ENCODE assay signal across 11 mouse cellular contexts in the genomic region with DNA sequence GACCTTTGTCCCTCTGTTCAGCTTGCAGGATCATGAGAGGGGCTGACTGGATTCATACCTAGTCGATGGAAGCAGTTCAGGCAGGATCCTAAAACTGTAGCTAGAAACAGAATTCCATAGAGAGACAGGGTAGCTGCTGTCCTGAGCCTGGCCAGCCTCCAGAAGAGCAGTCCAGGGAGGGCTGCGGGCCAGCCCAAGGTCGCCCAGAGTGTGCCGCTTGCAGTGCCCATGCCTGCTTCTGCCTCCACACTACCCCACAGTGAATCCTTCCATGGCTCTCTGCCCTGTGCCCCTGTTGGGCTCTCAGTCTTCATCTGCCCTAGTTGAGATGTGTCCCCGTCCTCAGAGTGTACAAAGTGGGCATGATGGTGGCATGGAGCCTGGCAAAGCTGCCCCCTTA. TPM values are rescaled to one million over a fixed set of nuclear protein-coding genes. Genes with fewer than 3 reads are reported as not detected.
DNase-seq lines count a peak whose midpoint lies in the region; ATAC-seq and TF ChIP-seq lines count a peak whose summit lies in the region.
"Had no signal": no experiment of that assay in that cellular context is flagged by ENCODE, and none has a peak within 500 bp of the region (broad histone marks: within the 10 kb centered on the region; RNA-seq: fewer than 3 reads in every experiment).

No protein-coding gene starts in this region.

- no peak overlapping the region for H3K9ac ChIP-seq in liver, adult 2 months (ENCODE audit: low read depth, low read length)
- H3K9ac ChIP-seq in liver, postnatal 0 days (replicated peaks) = no peak overlapping the region
- H3K9ac ChIP-seq: heart, embryonic 15.5 days; midbrain, embryonic 15.5 days had no signal

- no peak for TF ChIP-seq EP300 in liver, postnatal 0 days (IDR thresholded peaks at IDR 0.05; ENCODE audit: low read depth)

- H3K79me2 ChIP-seq in liver, adult 2 months (ENCODE audit: control insufficient read depth, insufficient read depth, low read length) = no peaks in the 10 kb centered on the region

- WGBS in liver, adult 2 months = 30% methylated on average over 5 of the region's 5 CpGs
- WGBS in liver, postnatal 0 days (ENCODE audit: insufficient replicate concordance) = 65% methylated on average over 5 of the region's 5 CpGs

- no peak for TF ChIP-seq POLR2A in liver, adult 2 months (IDR thresholded peaks at IDR 0.05; ENCODE audit: extremely low read depth, insufficient read depth, low read length)

- intact Hi-C loops in gastrocnemius, postnatal 14 days (cut with DNase I; ENCODE audit: low total_unique reads) = no loop called here

- no peaks in the 10 kb centered on the region for H3K36me3 ChIP-seq in liver, adult 2 months (ENCODE audit: control insufficient read depth, insufficient read depth, low read length)
- no peaks in the 10 kb centered on the region for H3K36me3 ChIP-seq in liver, postnatal 0 days (replicated peaks; ENCODE audit: insufficient read depth, low read length)
- H3K36me3 ChIP-seq: heart, embryonic 15.5 days had no signal

- no peak overlapping the region for H3K4me2 ChIP-seq in liver, postnatal 0 days (ENCODE audit: low read depth, low read length)
- H3K4me2 ChIP-seq: heart, embryonic 15.5 days; midbrain, embryonic 15.5 days had no signal

- ATAC-seq in liver, postnatal 0 days = no peak
- no peak for ATAC-seq in activated CD4-positive, CD25-positive, alpha-beta regulatory T cell, adult 4 months

- peaks cover 8% of the 10 kb centered on the region for H3K4me1 ChIP-seq in liver, adult 2 months (ENCODE audit: control insufficient read depth, insufficient read depth, low read length)
- peaks cover 15% of the 10 kb centered on the region for H3K4me1 ChIP-seq in liver, postnatal 0 days (ENCODE audit: insufficient read depth)

- no peaks in the 10 kb centered on the region for H3K27me3 ChIP-seq in liver, adult 2 months (ENCODE audit: control insufficient read depth, insufficient read depth, low read length)
- no peaks in the 10 kb centered on the region for H3K27me3 ChIP-seq in liver, postnatal 0 days (ENCODE audit: insufficient read depth, low read length)
- H3K27me3 ChIP-seq: midbrain, embryonic 15.5 days had no signal

- H3K4me3 ChIP-seq in liver, adult 2 months (ENCODE audit: insufficient read depth, low read depth, low read length) = no peak overlapping the region
- H3K4me3 ChIP-seq in liver, postnatal 0 days (ENCODE audit: low read depth, low read length) = no peak overlapping the region
- H3K4me3 ChIP-seq: heart, embryonic 15.5 days; midbrain, embryonic 15.5 days had no signal

- DNase-seq in gastrocnemius, postnatal 14 days = peak; percentile 43
- DNase-seq in gastrocnemius, postnatal 25 days = no peak
- peak; percentile 24 for DNase-seq in liver, adult 2 months (ENCODE audit: extremely low read depth, low read depth, low spot score)
- no peak for DNase-seq in liver, postnatal 0 days
- peak; percentile 92 for DNase-seq in cerebellum, adult 11-12 months
- peak; percentile 77 for DNase-seq in kidney, adult 9 months
- DNase-seq in lung, postnatal 36 days = no peak
- DNase-seq: lung, adult 2 months had no signal

- no peaks in the 10 kb centered on the region for H3K9me3 ChIP-seq in liver, postnatal 0 days (ENCODE audit: low read length)
- H3K9me3 ChIP-seq: heart, embryonic 15.5 days; midbrain, embryonic 15.5 days had no signal

- H3K27ac ChIP-seq in liver, adult 2 months (replicated peaks; ENCODE audit: insufficient read depth, low read depth, low read length) = no peak overlapping the region
- no peak overlapping the region for H3K27ac ChIP-seq in liver, postnatal 0 days (ENCODE audit: low read depth)
- H3K27ac ChIP-seq: heart, embryonic 15.5 days; midbrain, embryonic 15.5 days had no signal

- no peak for TF ChIP-seq CTCF in liver, adult 2 months (IDR thresholded peaks at IDR 0.05; ENCODE audit: low read depth, low read length)
- no peak for TF ChIP-seq CTCF in liver, postnatal 0 days (IDR thresholded peaks at IDR 0.05; ENCODE audit: low read depth)

RNA-seq across cellular contexts. Expression of gene Rtn4r, which starts 7.8 kb away (rescaled TPM):
- total RNA-seq in gastrocnemius, postnatal 14 days (2021) = under 1 TPM; 0.18 to 0.21 TPM
- total RNA-seq in gastrocnemius, postnatal 25 days (2021) = under 1 TPM in 1 of 2 experiments, not detected in 1; 0.13 TPM
- total RNA-seq in liver, adult 2 months (2014; rRNA removed) = not detected in 2 replicates
- 0.07 TPM in 1 of 2 replicates, not detected in the other for polyA plus RNA-seq in liver, adult 2 months (2012; rRNA removed)
- polyA plus RNA-seq in liver, postnatal 0 days (2015; fragmentation: Nextera tagmentation; extraction: Ambion mirVana) = 0.15 and 0.21 TPM in 2 replicates
- not detected for polyA plus RNA-seq in activated CD4-positive, CD25-positive, alpha-beta regulatory T cell, adult 4 months (2017; shearing (Covaris generic))

RNA-seq across cellular contexts. Expression of gene Prodh, which starts 45.2 kb away (rescaled TPM):
- total RNA-seq in gastrocnemius, postnatal 14 days (2021) = 10 to 100 TPM in 1 of 2 experiments, 1 to 10 TPM in 1; 2.7 to 11.8 TPM
- 1 to 10 TPM; 8.1 to 9.5 TPM for total RNA-seq in gastrocnemius, postnatal 25 days (2021)
- total RNA-seq in liver, adult 2 months (2014; rRNA removed) = 246 and 376 TPM in 2 replicates
- polyA plus RNA-seq in liver, adult 2 months (2012; rRNA removed) = 356 and 394 TPM in 2 replicates
- polyA plus RNA-seq in liver, postnatal 0 days (2015; fragmentation: Nextera tagmentation; extraction: Ambion mirVana) = 2.9 and 3.0 TPM in 2 replicates
- 1 to 10 TPM; 2.9 to 4.2 TPM for polyA plus RNA-seq in activated CD4-positive, CD25-positive, alpha-beta regulatory T cell, adult 4 months (2017; shearing (Covaris generic))

Comparison
In these comparisons a context has a peak if more than half of its experiments do, and no peak if none do; other contexts are left out.
1. DNase-seq: peak in gastrocnemius, postnatal 14 days (single experiment), liver, adult 2 months (single experiment), cerebellum, adult 11-12 months (single experiment) and kidney, adult 9 months (single experiment); none in gastrocnemius, postnatal 25 days (single experiment), liver, postnatal 0 days (single experiment) and lung, postnatal 36 days (single experiment).
2. RNA of gene Prodh, which starts 45.2 kb away (total RNA-seq): 246 to 376 TPM in liver, adult 2 months; 2.7 to 11.8 TPM in gastrocnemius, postnatal 14 days and 8.1 to 9.5 TPM in gastrocnemius, postnatal 25 days; every median in the first group is over 10 times any median in the second.